Mouse (Mus musculus) midbrain, embryonic 13.5 days (tissue): Measurements from ENCODE around the gene Ube2o. TPM values are rescaled to one million over a fixed set of nuclear protein-coding genes. Genes with fewer than 3 reads are reported as not detected.
A peak's percentile ranks its signal among the peaks of the same experiment; 100 is the strongest.

ENCODE experiments used
- ATAC-seq: fragments of 200-750 bp; cut with Nextera tagmentation; 2 replicates; pipeline ENCODE4 v1.8.0; 2017; ENCODE audit warnings: mild to moderate bottlenecking, moderate TSS enrichment, moderate library complexity
- H3K27ac ChIP-seq: fragments of 300-500 bp; sonication (generic); 2 replicates; pipeline ENCODE4 v1.5.1; 2015; ENCODE audit warnings: inconsistent platforms, mild to moderate bottlenecking, moderate library complexity
- H3K27me3 ChIP-seq: fragments of 300-500 bp; sonication (generic); 2 replicates; pipeline ENCODE4 v1.6.1; 2015; ENCODE audit warnings: mild to moderate bottlenecking, inconsistent platforms
- H3K36me3 ChIP-seq: fragments of 300-500 bp; sonication (generic); 2 replicates; pipeline ENCODE4 v1.6.1; 2015; ENCODE audit warnings: mild to moderate bottlenecking, inconsistent platforms
- H3K4me1 ChIP-seq: fragments of 300-500 bp; sonication (generic); replicated peaks from 2 replicates; pipeline ENCODE4 v1.6.1; 2015; ENCODE audit warnings: inconsistent platforms
- H3K4me2 ChIP-seq: fragments of 300-500 bp; sonication (generic); replicated peaks from 2 replicates; pipeline ENCODE4 v1.6.1; 2015; ENCODE audit warnings: moderate library complexity, mild to moderate bottlenecking, inconsistent platforms
- H3K4me3 ChIP-seq: fragments of 300-500 bp; sonication (generic); replicated peaks from 2 replicates; pipeline ENCODE4 v1.5.1; 2015; ENCODE audit warnings: mild to moderate bottlenecking, inconsistent platforms
- H3K9ac ChIP-seq: fragments of 300-500 bp; sonication (generic); replicated peaks from 2 replicates; pipeline ENCODE4 v1.6.1; 2015; ENCODE audit warnings: mild to moderate bottlenecking, inconsistent platforms
- H3K9me3 ChIP-seq: fragments of 300-500 bp; sonication (generic); 2 replicates; pipeline ENCODE4 v1.6.1; 2016; ENCODE audit warnings: mild to moderate bottlenecking, inconsistent platforms
- WGBS: fragments of 180-500 bp; shearing (Covaris S2); methylation state at CpG from one replicate; pipeline ENCODE4 v1.1.7; 2015; 5-methylcytosine and 5-hydroxymethylcytosine counted together
- polyA plus RNA-seq: library from polyadenylated mRNA; unstranded; fragments of >200 nt; fragmentation: Nextera tagmentation; extraction: Ambion mirVana; gene quantifications from 2 replicates; pipeline ENCODE4 v1.2.1, GENCODE M21; 2015

Ube2o gene
- polyA plus RNA-seq, 1 experiment from 2014 or later, result 12.3 TPM

DNA sequence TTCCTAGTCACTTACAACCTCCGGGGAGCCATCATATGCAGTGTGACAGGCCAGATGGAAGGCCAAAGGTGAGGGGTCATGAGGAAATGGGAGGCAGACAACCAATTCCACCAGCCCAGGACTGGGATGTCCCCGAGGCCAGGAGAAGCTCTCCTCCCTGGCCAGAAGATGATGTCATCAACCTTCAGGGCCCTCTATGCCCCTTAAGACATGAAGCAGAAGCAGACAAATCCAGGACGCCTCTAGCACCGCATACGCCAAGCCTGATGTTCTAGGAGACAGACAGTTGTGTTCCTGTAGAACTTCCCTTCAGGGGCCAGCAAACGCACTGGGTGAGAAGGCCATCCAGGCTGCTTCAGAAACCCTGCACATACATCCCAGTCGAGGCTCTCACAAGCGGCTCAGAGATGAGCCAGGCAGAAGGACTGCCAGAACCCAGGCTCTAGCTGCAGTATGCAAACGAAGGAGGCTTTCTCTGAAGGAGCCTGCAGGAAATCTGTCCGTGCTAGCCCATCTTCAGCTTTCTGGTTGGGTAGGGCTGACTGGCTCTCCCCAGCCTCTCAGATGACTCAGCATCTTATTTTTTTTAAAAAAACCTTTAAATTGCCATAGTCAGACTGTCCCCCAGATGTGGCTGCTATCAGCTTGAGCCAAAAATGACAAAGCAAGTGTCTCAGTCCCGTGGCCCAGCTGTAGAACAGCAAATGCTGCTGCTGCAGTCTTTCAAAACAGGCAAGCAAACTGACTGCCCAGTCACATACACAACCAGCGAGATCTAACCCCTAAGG lies 8.3 kb downstream of the Ube2o start:
- H3K27ac ChIP-seq, result 0 out of 2 replicates have a peak overlapping the region, but pooled peaks have one; percentile 6
- no peak overlapping the region for H3K4me2 ChIP-seq
- ATAC-seq, result no peak
- no peaks in the 10 kb centered on the region for H3K27me3 ChIP-seq
- H3K9ac ChIP-seq, result no peak overlapping the region
- no peaks in the 10 kb centered on the region for H3K36me3 ChIP-seq
- 63% methylated on average over 12 of the region's 12 CpGs for WGBS
- H3K9me3 ChIP-seq, result no peaks in the 10 kb centered on the region
- peaks cover 64% of the 10 kb centered on the region for H3K4me1 ChIP-seq
- H3K4me3 ChIP-seq, result no peak overlapping the region

DNA sequence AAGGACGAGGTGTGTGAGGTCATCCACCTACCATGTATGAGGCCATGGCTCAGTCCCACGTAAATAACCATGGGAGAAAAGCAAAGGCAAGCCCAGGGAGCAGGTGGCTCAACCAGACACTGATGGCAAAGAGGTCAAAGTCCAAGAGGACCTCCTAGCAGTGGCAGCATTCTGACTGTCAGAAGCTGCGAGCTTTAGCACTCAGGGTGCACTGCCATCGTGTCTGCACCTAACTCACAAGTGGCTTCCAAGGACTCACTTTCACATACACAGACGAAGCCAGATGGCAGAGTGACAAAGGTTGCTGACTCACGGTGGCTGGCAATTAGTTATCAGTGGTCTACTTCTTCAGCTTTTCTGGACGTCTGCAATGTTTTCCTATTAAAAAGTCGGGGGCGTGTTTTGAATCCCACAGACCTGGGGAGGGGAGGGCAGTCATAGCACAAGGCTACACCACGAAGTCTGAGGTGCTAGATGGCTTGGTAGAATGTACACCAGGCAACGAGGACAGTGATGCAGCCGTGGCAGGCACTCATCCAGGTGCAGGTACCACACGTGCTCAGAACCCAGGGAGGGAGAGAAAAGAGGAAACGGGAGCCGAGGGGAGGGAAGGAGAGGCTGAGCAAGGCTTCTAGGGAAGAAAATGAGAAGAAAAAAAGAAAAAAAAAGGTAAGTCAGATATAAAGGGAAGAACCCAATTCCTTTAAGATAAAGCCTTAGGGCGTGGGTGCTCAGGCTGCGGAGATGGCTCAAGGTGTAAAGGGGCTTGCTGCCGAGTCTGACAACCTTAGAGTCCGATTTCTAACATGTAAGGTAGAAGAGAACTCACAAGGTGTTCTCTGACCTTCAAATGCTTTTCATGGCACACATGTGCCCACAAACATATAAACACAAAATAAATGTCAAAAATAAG lies 9.2 kb downstream of the Ube2o start:
- no peak for ATAC-seq
- 89% methylated on average over 19 of the region's 19 CpGs for WGBS
- H3K9ac ChIP-seq, result no peak overlapping the region
- H3K4me3 ChIP-seq, result no peak overlapping the region
- H3K36me3 ChIP-seq, result no peaks in the 10 kb centered on the region
- H3K4me2 ChIP-seq, result no peak overlapping the region
- no peaks in the 10 kb centered on the region for H3K27me3 ChIP-seq
- H3K9me3 ChIP-seq, result no peaks in the 10 kb centered on the region
- no peak overlapping the region for H3K27ac ChIP-seq
- peaks cover 61% of the 10 kb centered on the region for H3K4me1 ChIP-seq

DNA sequence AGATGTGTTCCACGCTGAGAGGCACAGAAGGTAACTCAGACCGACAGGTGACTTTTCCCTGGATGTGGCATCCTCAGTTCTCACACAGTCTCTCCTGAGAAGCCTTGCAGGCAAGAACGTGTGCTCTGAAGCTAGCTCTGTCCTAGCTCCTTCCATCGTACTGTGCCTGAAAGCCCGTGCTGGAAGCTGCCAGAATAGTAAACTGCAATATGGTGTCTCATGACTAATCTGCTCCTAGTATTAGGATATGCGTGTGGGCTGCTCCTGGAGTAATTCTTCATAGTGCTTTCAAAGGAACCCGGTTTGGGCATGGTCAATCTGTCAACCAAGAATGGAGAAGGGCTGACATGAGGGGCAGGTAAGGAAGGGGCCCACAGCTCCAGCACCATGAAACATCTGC lies 10.4 kb downstream of the Ube2o start:
- H3K9ac ChIP-seq, result no peak overlapping the region
- no peaks in the 10 kb centered on the region for H3K27me3 ChIP-seq
- H3K9me3 ChIP-seq, result no peaks in the 10 kb centered on the region
- no peaks in the 10 kb centered on the region for H3K36me3 ChIP-seq
- no peak overlapping the region for H3K27ac ChIP-seq
- peaks cover 55% of the 10 kb centered on the region for H3K4me1 ChIP-seq
- H3K4me2 ChIP-seq, result no peak overlapping the region
- ATAC-seq, result no peak
- 92% methylated on average over 7 of the region's 7 CpGs for WGBS
- H3K4me3 ChIP-seq, result no peak overlapping the region

DNA sequence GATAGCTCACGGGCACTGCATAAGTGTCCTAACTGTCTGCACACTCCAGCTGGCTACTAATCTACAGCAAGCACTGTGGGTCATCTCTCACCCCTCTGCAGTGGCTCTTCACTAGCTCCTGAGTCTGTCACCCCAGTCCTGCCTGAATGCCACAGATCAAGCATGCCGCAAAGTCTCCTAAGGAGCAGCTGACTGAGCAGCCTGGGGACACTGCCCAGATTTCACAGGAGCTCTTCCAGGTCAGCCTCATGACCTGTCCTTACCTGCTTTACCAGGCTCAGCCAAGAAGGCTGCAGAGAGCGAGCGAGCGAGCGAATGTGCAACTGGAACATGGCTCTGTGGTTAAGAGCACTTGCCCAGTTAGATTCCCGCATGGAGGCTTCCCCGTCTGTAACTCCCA lies 13.7 kb downstream of the Ube2o start:
- no peak for ATAC-seq

DNA sequence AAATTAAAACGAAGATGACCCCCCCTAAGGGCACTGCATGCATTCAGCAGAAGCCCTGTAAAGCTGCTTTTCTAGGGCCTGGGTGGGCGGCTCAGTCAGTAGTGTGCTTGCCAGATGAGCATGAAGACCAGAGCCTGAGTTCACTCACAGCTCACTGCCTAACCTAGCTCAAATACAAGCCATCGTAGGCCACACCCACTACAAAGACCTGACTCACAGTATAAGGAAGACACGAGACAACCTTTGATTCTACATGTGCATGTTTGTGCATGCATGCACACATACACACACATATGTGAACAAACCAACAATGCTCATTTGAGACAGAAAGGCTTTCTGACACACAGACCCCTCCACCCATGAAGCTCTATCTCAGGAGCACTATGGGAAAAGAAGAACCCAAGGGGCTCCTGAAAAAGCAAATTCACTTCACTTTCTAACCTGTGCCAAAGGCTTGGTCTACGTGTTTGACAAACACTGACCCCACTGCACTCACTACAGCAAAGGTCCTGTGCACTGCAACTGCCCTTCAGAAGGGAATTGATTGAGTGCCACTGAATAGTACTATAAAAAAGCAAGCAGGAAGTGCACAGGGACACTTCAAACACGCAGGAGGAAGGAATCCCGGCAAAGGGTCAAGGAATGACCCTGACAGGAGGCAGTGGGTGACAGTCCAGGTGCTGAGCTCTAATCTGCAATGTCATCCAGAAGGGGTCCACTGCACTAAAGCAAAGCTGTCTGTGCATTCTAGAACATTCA lies 15.8 kb downstream of the Ube2o start:
- H3K4me2 ChIP-seq, result no peak overlapping the region
- no peak for ATAC-seq
- no peak overlapping the region for H3K27ac ChIP-seq
- H3K4me3 ChIP-seq, result no peak overlapping the region
- no peaks in the 10 kb centered on the region for H3K9me3 ChIP-seq
- no peaks in the 10 kb centered on the region for H3K27me3 ChIP-seq
- 0 out of 2 replicates have a peak, but pooled peaks cover 7% of the 10 kb centered on the region for H3K36me3 ChIP-seq
- WGBS, result 80% methylated on average over 7 of the region's 7 CpGs
- no peak overlapping the region; the same call in 1 of the 2 replicates for H3K9ac ChIP-seq
- H3K4me1 ChIP-seq, result peaks cover 15% of the 10 kb centered on the region; the same call in 1 of the 2 replicates

More for the DNA sequence above, 13.7 kb downstream of the Ube2o start:
- Histone ChIP-seq H3K4me2 (no peak overlapping the region), H3K36me3 (0 out of 2 replicates have a peak, but pooled peaks cover 7% of the 10 kb centered on the region), H3K9ac (no peak overlapping the region), H3K4me3 (no peak overlapping the region), H3K4me1 (peaks cover 26% of the 10 kb centered on the region), H3K9me3 (no peaks in the 10 kb centered on the region), H3K27ac (no peak overlapping the region), H3K27me3 (no peaks in the 10 kb centered on the region)
- 91% methylated on average over 8 of the region's 8 CpGs for WGBS

DNA sequence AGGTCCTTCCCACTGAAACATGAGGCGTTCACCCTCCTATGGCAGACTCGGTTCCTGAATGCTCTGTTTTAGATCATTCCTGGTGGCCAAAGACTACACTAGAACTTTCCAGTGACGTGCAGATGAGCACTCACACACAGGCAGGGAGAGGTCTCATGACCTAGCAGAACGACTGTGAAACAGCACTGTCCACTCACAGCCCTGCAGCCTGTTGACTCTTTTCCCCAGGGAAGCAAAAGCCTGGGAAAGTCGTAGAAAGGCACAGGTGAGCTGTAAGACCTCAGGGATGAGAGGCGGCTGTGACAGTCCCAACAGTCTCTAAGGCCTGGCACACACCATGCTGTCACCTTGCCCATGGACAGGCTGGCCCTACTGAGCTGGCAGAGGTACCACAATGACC lies 24.9 kb downstream of the Ube2o start:
- no peak overlapping the region for H3K4me3 ChIP-seq
- no peak for ATAC-seq
- H3K4me2 ChIP-seq, result no peak overlapping the region
- no peaks in the 10 kb centered on the region for H3K27me3 ChIP-seq
- H3K9me3 ChIP-seq, result no peaks in the 10 kb centered on the region
- no peak overlapping the region for H3K27ac ChIP-seq
- H3K4me1 ChIP-seq, result peaks cover 47% of the 10 kb centered on the region
- no peaks in the 10 kb centered on the region for H3K36me3 ChIP-seq
- no peak overlapping the region; the same call in 1 of the 2 replicates for H3K9ac ChIP-seq
- WGBS, result 76% methylated on average over 6 of the region's 6 CpGs

DNA sequence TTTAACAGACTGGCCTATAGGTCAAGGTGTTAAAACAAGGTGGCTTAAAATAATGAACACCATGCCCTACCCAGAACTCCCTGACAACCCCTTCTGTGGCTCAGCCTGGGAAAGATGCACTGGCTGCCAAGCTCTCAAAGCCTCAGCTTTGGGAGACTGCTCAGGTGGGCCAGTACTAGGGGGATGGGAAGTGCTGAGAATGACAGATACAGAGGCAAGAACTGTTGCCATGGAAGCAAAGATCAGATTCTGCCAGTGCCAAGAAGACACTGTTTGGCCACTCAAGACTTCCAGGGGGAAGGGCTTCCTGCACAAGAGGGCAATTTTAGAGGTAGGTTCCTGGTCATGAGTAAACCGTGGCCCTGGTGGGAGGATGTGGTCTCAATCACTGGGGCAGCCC lies 25.7 kb downstream of the Ube2o start:
- Histone ChIP-seq H3K4me2 (no peak overlapping the region), H3K9ac (no peak overlapping the region), H3K4me3 (no peak overlapping the region), H3K27ac (no peak overlapping the region), H3K36me3 (no peaks in the 10 kb centered on the region), H3K27me3 (no peaks in the 10 kb centered on the region), H3K9me3 (no peaks in the 10 kb centered on the region), H3K4me1 (peaks cover 54% of the 10 kb centered on the region)
- 80% methylated on average over 1 of the region's 1 CpGs for WGBS
- no peak for ATAC-seq

DNA sequence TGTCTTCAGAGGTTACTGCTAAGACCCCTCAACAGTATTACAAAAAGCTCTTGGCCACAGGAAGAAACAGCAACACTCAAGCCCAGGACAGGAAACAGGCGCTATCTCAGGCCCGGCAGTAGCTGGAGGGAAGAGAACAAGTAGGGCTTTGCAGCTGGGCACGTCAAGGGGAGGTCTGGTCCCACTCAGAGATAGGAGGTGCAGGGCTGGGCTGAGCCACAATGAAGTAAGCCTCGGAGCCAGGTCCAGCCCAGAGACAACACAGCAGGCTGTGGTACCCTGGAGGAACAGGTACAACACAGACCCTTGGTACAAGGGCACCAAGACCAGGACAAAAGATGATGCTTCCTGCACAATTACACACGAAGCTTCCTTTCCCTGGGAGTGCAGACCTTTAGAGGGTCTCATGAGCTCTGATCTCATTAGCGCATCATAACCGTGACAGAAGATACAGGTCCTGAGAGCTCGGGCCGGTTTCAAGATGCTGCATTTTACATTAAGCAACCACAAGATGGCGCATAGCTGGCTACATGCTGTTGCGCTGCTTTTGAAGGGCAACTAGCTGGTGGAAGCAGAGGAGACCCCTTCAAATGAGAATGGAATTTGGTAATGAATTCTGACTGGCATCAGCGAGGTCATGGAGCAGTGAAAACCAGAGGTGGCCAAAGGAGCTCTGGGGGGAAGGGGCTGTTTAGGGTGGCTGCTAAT lies 26.9 kb downstream of the Ube2o start:
- Histone ChIP-seq H3K36me3 (no peaks in the 10 kb centered on the region), H3K27me3 (no peaks in the 10 kb centered on the region), H3K4me2 (no peak overlapping the region), H3K9me3 (no peaks in the 10 kb centered on the region), H3K4me3 (no peak overlapping the region), H3K9ac (no peak overlapping the region), H3K4me1 (peaks cover 55% of the 10 kb centered on the region), H3K27ac (peak overlapping the region; percentile 64)
- 40% methylated on average over 12 of the region's 12 CpGs for WGBS
- peak; percentile 59 for ATAC-seq

DNA sequence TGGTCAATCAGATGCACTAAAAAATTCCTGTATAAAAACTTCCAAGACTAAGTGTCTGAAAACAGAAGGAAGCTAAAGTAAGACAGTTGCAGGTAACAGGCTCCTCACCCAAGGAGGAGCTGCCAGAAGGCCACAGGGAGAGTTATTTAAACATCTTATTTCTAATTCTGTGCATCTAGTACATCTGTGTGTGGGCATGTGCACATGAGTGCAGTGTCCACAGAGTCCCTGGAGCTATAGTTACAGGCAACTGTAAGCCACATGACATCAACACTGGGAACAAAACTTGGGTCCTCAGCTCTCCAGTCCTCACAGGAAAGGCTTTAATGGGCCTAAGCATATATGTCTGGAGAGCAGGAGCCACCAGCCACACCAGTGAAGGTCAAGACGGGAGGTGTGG lies 29.1 kb downstream of the Ube2o start:
- H3K4me1 ChIP-seq, result peaks cover 41% of the 10 kb centered on the region
- H3K4me3 ChIP-seq, result no peak overlapping the region
- no peaks in the 10 kb centered on the region for H3K27me3 ChIP-seq
- no peaks in the 10 kb centered on the region for H3K9me3 ChIP-seq
- 85% methylated on average over 1 of the region's 1 CpGs for WGBS
- H3K9ac ChIP-seq, result no peak overlapping the region
- H3K27ac ChIP-seq, result no peak overlapping the region
- peaks cover 16% of the 10 kb centered on the region for H3K36me3 ChIP-seq
- H3K4me2 ChIP-seq, result no peak overlapping the region
- no peak for ATAC-seq

DNA sequence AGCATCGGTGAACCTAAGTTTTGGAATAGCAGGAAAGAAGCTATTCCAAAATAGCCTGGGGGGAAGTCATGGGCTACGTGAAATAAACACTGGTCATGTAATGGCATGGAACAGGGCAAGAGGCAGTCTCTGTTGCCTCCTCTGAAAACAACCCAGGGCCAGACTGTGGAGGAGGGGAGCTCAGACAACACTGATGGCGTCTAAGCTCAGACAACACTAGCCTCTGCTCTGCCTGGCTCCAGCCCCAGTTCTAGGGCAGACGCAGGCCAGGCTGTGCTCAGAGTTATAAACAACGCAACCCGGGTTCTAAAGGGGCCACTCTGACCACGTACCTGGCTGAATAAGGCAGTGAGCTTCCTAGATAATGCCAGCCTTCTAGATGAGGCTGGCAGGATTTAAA lies 30.5 kb downstream of the Ube2o start:
- H3K9me3 ChIP-seq, result no peaks in the 10 kb centered on the region
- 86% methylated on average over 7 of the region's 7 CpGs for WGBS
- no peak overlapping the region for H3K4me3 ChIP-seq
- H3K27ac ChIP-seq, result no peak overlapping the region
- H3K36me3 ChIP-seq, result peaks cover 30% of the 10 kb centered on the region
- H3K4me2 ChIP-seq, result no peak overlapping the region
- no peak overlapping the region for H3K9ac ChIP-seq
- ATAC-seq, result no peak
- H3K27me3 ChIP-seq, result no peaks in the 10 kb centered on the region
- H3K4me1 ChIP-seq, result peaks cover 32% of the 10 kb centered on the region

DNA sequence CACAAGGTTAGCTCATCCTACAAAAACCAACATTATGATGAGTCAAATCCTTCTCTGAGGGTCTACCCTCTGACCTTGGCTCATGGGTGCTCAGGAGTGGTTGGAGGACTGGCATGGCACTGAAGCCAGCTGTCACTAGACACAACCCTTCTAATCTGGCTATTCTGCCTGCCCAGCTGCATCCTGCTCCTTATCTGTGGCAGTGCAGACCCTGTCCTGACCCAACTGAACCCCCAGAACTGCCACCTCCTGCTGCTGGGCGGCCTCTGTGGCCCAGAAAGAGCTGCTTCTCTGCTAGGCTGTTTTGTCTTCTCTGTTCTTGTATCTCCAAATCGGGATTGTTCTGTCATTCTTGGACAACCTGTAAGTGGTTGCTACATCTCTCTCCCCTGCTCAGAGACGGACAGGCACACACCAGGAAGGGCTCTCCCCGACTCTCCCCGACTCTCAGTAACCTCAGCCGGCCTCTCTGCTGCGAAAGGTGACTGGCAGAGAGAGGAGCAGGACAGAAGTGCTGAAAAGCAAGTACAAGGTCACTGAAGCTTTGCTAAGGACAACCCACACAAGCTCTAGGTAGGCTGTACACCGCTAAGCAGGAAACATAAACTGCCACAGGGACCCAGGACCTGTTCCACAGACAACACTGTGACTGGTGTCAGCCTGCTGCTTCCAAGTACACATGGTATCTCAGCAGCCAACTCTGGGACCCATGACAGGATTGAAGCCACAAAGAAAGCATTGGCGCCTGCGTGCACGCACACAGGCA lies 31.8 kb downstream of the Ube2o start:
- H3K9me3 ChIP-seq, result no peaks in the 10 kb centered on the region
- no peak for ATAC-seq
- no peak overlapping the region for H3K4me3 ChIP-seq
- H3K9ac ChIP-seq, result no peak overlapping the region
- H3K36me3 ChIP-seq, result peaks cover 43% of the 10 kb centered on the region
- H3K27me3 ChIP-seq, result no peaks in the 10 kb centered on the region
- H3K4me1 ChIP-seq, result peaks cover 20% of the 10 kb centered on the region; the same call in 1 of the 2 replicates
- H3K27ac ChIP-seq, result no peak overlapping the region
- 93% methylated on average over 11 of the region's 11 CpGs for WGBS
- no peak overlapping the region for H3K4me2 ChIP-seq
